Mouse (Mus musculus) megakaryocyte-erythroid progenitor cell, adult 5 weeks (primary cell): ENCODE results near the gene Zswim2. TPM values are rescaled to one million over a fixed set of nuclear protein-coding genes. Genes with fewer than 3 reads are reported as not detected.

Experiments used
- polyA plus RNA-seq: library from polyadenylated mRNA; stranded (reverse); fragments of >175 nt; gene quantifications from 2 replicates; pipeline ENCODE4 v1.2.3, GENCODE M21; 2012

Gene Zswim2
- polyA plus RNA-seq, result not detected in 2 replicates

GRCm38 (mm10) chr2:83940931-83941361 is at the start of gene Zswim2:
Zswim2 (minus strand) TSS chr2:83941228.

GRCm38 (mm10) chr2:83990253-83990652 is 49.2 kb upstream of the Zswim2 start, which contains the start of gene Gm13691:
Gm13691 (plus strand) TSS chr2:83990553.

GRCm38 (mm10) chr2:83984443-83984842 is 43.4 kb upstream of the Zswim2 start, which contains the start of gene Gm13697:
Gm13697 (plus strand) TSS chr2:83984743.

GRCm38 (mm10) chr2:83978633-83979032 is 37.6 kb upstream of the Zswim2 start, which contains the start of gene Gm13694:
Gm13694 (plus strand) TSS chr2:83978933.

GRCm38 (mm10) chr2:83972823-83973222 is 31.8 kb upstream of the Zswim2 start, which contains the start of gene Gm13696:
Gm13696 (plus strand) TSS chr2:83973123.

GRCm38 (mm10) chr2:83967013-83967412 is 26.0 kb upstream of the Zswim2 start, which contains the start of gene Gm13695:
Gm13695 (plus strand) TSS chr2:83967313.

GRCm38 (mm10) chr2:83961203-83961602 is 20.2 kb upstream of the Zswim2 start, which contains the start of gene Gm13693:
Gm13693 (plus strand) TSS chr2:83961503.

GRCm38 (mm10) chr2:83955393-83955792 is 14.4 kb upstream of the Zswim2 start, which contains the start of gene Gm13698:
Gm13698 (plus strand) TSS chr2:83955693.

Other genes starting within 250 kb of the Zswim2 start
- 14.4 and 18.0 TPM in 2 replicates for gene Itgav, start 216.8 kb downstream of the Zswim2 start, polyA plus RNA-seq
- gene Fam171b, start 128.6 kb downstream of the Zswim2 start, polyA plus RNA-seq, result not detected in 2 replicates
- gene Gm13698, start 14.5 kb upstream of the Zswim2 start, polyA plus RNA-seq, result not detected in 2 replicates
- gene Gm13693, start 20.3 kb upstream of the Zswim2 start, polyA plus RNA-seq, result not detected in 2 replicates
- gene Gm13695, start 26.1 kb upstream of the Zswim2 start, polyA plus RNA-seq, result not detected in 2 replicates
- not detected in 2 replicates for gene Gm13696, start 31.9 kb upstream of the Zswim2 start, polyA plus RNA-seq
- gene Gm13694, start 37.7 kb upstream of the Zswim2 start, polyA plus RNA-seq, result not detected in 2 replicates
- not detected in 2 replicates for gene Gm13697, start 43.5 kb upstream of the Zswim2 start, polyA plus RNA-seq
- gene Gm13691, start 49.3 kb upstream of the Zswim2 start, polyA plus RNA-seq, result not detected in 2 replicates